Mouse (Mus musculus) intestine, embryonic 14.5 days (tissue): ENCODE results near the gene Tnk1. TPM values are rescaled to one million over a fixed set of nuclear protein-coding genes. Genes with fewer than 3 reads are reported as not detected.

Experiments used
- ATAC-seq: fragments of 200-750 bp; cut with Nextera tagmentation; replicated peaks from 2 replicates; pipeline ENCODE4 v1.8.0; 2017; ENCODE audit warnings: low read depth, moderate number of reproducible peaks, moderate TSS enrichment, moderate library complexity; ENCODE audit not compliant: low FRiP score, low TSS enrichment
- DNase-seq: peaks from one replicate; pipeline ENCODE4 v3.0.0-alpha.2; 2018; ENCODE audit warnings: low spot score
- H3K27ac ChIP-seq: fragments of 300-500 bp; sonication (generic); 2 replicates; pipeline ENCODE4 v1.5.1; 2014; ENCODE audit warnings: low read depth, mild to moderate bottlenecking, control low read depth
- H3K27me3 ChIP-seq: fragments of 300-500 bp; sonication (generic); replicated peaks from 2 replicates; pipeline ENCODE4 v1.6.1; 2014; ENCODE audit warnings: low read length, control low read depth; ENCODE audit not compliant: control insufficient read depth, insufficient read depth
- H3K36me3 ChIP-seq: fragments of 300-500 bp; sonication (generic); 2 replicates; pipeline ENCODE4 v1.6.1; 2014; ENCODE audit warnings: low read length, control low read depth; ENCODE audit not compliant: control insufficient read depth, insufficient read depth
- H3K4me1 ChIP-seq: fragments of 300-500 bp; sonication (generic); replicated peaks from 2 replicates; pipeline ENCODE4 v1.6.1; 2014; ENCODE audit warnings: low read length, control low read depth, mixed read lengths; ENCODE audit not compliant: control insufficient read depth, insufficient read depth
- H3K4me2 ChIP-seq: fragments of 300-500 bp; sonication (generic); 2 replicates; pipeline ENCODE4 v1.6.1; 2014; ENCODE audit warnings: low read length
- H3K4me3 ChIP-seq: fragments of 300-500 bp; sonication (generic); 2 replicates; pipeline ENCODE4 v1.5.1; 2014; ENCODE audit warnings: low read depth, low read length, control low read depth, mixed read lengths
- H3K9ac ChIP-seq: fragments of 300-500 bp; sonication (generic); 2 replicates; pipeline ENCODE4 v1.6.1; 2014; ENCODE audit warnings: mild to moderate bottlenecking, low read length
- H3K9me3 ChIP-seq: fragments of 300-500 bp; sonication (generic); 2 replicates; pipeline ENCODE4 v1.6.1; 2016; ENCODE audit warnings: low read length, control low read depth; ENCODE audit not compliant: control insufficient read depth
- WGBS: fragments of 180-500 bp; shearing (Covaris S2); extraction: QIAGEN DNeasy Blood & Tissue Kit; methylation state at CpG from one replicate; pipeline ENCODE4 v1.1.7; 2014; 5-methylcytosine and 5-hydroxymethylcytosine counted together
- polyA plus RNA-seq: library from polyadenylated mRNA; unstranded; fragments of >200 nt; fragmentation: Nextera tagmentation; extraction: Ambion mirVana; gene quantifications from 2 replicates; pipeline ENCODE4 v1.2.1, GENCODE M21; 2014

Tnk1 gene
- polyA plus RNA-seq, 1 experiment from 2014 or later, result 12.2 TPM

DNA sequence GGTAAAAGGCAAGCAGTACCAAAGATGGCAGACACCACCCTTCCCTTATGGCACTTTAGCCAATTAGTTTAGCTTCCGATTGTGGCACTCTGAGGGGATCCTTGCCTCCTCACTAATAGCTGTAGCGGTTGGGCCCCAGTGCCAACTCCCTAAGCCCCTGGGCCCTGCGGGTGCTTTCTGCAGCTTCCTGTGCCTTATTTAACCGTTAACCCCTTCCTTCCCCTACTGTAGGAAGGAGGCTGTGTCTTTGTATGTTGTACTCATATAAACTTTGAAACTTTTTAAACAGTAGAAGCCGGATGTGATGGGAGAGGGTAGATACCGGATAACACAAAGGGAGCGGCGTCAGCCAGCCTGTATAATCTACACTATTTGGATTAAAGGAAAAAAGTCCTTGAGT lies 7.8 kb downstream of the Tnk1 start:
- no peaks in the 10 kb centered on the region for H3K27me3 ChIP-seq
- no peak overlapping the region for H3K27ac ChIP-seq
- DNase-seq (no peak), ATAC-seq (no peak)
- H3K36me3 ChIP-seq, result peaks cover 49% of the 10 kb centered on the region
- H3K4me1 ChIP-seq, result peaks cover 14% of the 10 kb centered on the region
- H3K4me3 ChIP-seq, result no peak overlapping the region
- no peaks in the 10 kb centered on the region for H3K9me3 ChIP-seq
- H3K9ac ChIP-seq, result no peak overlapping the region
- 70% methylated on average over 8 of the region's 8 CpGs for WGBS
- no peak overlapping the region for H3K4me2 ChIP-seq

DNA sequence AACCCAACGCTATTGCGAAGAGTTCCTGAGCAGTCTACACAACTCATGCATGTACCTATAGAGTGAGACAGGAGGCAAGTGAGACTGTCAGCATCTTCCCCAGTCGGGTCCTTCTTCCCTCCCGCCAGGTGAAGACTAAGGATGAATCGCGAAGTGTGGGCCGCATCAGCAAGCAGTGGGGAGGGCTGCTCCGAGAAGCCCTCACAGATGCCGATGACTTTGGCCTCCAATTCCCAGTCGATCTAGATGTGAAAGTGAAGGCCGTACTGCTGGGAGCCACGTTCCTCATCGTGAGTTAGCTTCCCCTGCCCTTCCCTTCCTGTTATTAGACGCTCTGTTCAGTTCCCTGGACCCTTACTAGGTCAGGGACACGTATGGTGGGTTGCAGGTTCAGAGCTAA lies 8.6 kb downstream of the Tnk1 start:
- no peaks in the 10 kb centered on the region for H3K9me3 ChIP-seq
- H3K4me1 ChIP-seq, result peaks cover 20% of the 10 kb centered on the region
- no peak overlapping the region for H3K4me3 ChIP-seq
- H3K4me2 ChIP-seq, result no peak overlapping the region
- H3K9ac ChIP-seq, result no peak overlapping the region
- 92% methylated on average over 15 of the region's 15 CpGs for WGBS
- no peaks in the 10 kb centered on the region for H3K27me3 ChIP-seq
- H3K27ac ChIP-seq, result no peak overlapping the region
- peaks cover 49% of the 10 kb centered on the region for H3K36me3 ChIP-seq
- no peak for ATAC-seq
- no peak for DNase-seq

DNA sequence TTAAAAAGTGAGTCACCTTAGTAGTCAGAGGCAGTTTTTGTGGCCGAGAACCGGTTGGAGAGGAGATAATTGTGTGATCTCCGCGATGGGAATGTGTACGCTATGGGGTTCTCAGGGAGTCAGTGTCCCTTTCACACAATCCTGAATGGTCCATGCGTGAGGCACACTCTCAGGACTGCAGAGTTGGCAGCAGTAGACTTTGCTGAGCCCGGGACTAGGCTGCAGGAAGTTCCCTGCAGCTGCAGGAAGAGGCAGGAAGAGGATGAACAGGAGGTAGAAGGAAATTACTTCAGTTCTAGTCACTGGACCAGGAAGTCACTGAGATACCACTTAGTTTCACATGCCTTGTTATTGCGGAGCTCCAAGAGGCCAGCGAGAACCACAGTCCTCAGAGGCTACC lies 9.4 kb downstream of the Tnk1 start:
- Histone ChIP-seq H3K4me1 (peaks cover 20% of the 10 kb centered on the region), H3K4me3 (no peak overlapping the region), H3K36me3 (peaks cover 49% of the 10 kb centered on the region), H3K9ac (no peak overlapping the region), H3K4me2 (no peak overlapping the region), H3K27me3 (no peaks in the 10 kb centered on the region), H3K9me3 (no peaks in the 10 kb centered on the region), H3K27ac (no peak overlapping the region)
- ATAC-seq (no peak), DNase-seq (no peak)
- WGBS, result 90% methylated on average over 9 of the region's 9 CpGs

DNA sequence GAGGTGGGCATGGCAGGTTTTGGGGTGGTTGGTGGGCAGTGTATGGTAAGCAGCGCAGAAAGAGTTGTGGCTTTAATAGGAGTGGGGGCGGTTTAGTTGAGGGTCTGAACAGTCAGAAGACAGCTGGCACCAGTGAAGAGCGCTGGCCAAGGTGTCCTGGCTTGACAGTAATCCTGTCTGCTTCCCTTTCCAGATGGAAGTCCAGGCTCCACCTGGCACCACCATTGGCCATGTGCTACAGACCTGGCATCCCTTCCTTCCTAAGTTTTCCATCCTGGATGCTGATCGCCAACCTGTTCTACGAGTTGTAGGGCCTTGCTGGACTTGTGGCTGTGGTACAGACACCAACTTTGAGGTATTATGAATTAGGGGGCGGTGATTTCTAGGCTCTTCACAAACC lies 10.5 kb downstream of the Tnk1 start:
- no peak overlapping the region for H3K9ac ChIP-seq

DNA sequence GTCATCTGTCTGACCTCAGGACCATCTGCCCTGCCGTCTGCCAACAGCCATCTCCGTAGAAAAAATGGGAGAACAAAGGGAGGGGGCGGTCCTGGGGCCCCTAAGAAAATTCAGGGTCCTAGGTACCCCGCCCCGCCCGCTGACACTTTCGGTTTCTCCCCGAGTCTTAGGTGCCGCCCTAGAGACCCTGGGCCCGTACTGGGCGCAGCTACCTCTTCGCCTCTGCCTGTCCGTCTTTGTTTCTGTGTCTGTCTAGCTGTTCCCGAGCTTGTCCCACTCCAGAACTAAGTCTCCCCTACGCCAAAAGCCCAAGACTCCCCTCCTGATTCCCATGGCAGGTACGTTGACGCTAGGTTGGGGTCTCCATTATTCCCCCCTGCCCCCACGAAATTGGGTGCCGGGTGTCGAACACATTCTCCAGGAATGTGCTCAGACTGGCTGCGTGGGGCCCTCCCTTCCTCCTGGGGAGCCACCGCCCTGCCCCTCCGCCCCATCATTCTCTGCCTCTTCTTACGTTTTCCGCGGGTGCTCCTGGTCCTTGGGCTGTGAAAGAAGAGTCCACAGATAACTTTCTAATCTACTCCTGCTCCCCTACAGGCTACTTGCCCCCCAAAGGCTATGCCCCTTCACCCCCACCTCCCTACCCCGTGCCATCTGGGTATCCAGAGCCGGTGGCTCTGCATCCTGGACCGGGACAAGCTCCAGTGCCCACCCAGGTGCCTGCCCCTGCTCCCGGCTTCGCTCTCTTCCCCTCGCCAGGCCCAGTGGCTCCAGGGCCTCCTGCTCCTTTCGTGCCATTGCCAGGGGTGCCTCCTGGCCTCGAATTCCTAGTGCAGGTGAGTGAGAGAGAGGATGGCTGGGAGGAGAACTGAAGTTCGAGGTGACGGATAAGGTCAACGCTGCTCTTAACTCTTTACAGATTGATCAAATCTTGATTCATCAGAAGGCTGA lies 11.5 kb downstream of the Tnk1 start:
- no peaks in the 10 kb centered on the region for H3K27me3 ChIP-seq
- peak overlapping the region; percentile 91 for H3K4me2 ChIP-seq
- no peak for DNase-seq
- H3K4me1 ChIP-seq, result peaks cover 20% of the 10 kb centered on the region
- ATAC-seq, result peak; percentile 49
- H3K9me3 ChIP-seq, result no peaks in the 10 kb centered on the region
- peaks cover 40% of the 10 kb centered on the region for H3K36me3 ChIP-seq
- 7% methylated on average over 37 of the region's 37 CpGs for WGBS
- H3K9ac ChIP-seq, result peak overlapping the region; percentile 87
- peak overlapping the region; percentile 77 for H3K4me3 ChIP-seq
- H3K27ac ChIP-seq, result peak overlapping the region; percentile 96

More for the DNA sequence above, 10.5 kb downstream of the Tnk1 start:
- H3K4me1 ChIP-seq, result peaks cover 20% of the 10 kb centered on the region
- no peaks in the 10 kb centered on the region for H3K27me3 ChIP-seq
- no peaks in the 10 kb centered on the region for H3K9me3 ChIP-seq
- ATAC-seq (no peak), DNase-seq (no peak)
- H3K4me2 ChIP-seq, result peak overlapping the region; percentile 91
- H3K4me3 ChIP-seq, result no peak overlapping the region
- H3K36me3 ChIP-seq, result peaks cover 49% of the 10 kb centered on the region
- 95% methylated on average over 6 of the region's 6 CpGs for whole genome bisulfite sequencing
- no peak overlapping the region for H3K27ac ChIP-seq

DNA sequence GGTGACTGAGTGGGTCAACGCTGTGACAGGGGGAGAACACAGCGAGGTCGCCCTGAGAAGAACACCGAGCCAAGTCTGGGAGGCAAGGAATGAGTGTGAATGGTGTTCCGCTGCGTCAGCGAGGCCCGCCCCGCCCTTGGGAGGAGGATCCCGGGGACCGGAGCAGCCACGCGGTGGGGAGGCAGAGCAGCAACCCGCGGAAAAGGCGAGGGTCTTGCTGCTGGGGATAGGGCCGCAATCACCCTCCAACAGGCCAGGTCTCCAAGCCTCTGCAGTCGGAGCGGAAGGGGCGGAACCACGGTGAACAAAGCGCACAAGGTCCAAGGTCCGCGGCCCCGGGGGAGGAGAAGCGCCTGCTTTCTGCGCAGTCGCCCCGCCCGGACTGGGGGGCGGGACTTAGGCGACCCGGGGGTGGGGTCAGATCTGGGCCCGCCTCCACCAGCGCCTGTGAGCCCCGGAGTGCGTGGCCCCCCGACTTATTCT lies 12.3 kb downstream of the Tnk1 start, which contains the start of gene Plscr3:
Plscr3 (plus strand) TSS at position 179 of the 483 bp plus-strand sequence.
- Histone ChIP-seq H3K27ac (peak within 1 kb of the TSS; percentile 96), H3K4me1 (peaks cover 20% of the 10 kb centered on the region), H3K4me3 (peak within 1 kb of the TSS; percentile 77), H3K4me2 (peak within 1 kb of the TSS; percentile 91), H3K9me3 (no peaks in the 10 kb centered on the region), H3K36me3 (peaks cover 32% of the 10 kb centered on the region), H3K27me3 (no peaks in the 10 kb centered on the region), H3K9ac (peak within 1 kb of the TSS; percentile 87)
- 1% methylated on average over 37 of the region's 38 CpGs for WGBS
- DNase-seq (peak; percentile 97), ATAC-seq (peak; percentile 91)

DNA sequence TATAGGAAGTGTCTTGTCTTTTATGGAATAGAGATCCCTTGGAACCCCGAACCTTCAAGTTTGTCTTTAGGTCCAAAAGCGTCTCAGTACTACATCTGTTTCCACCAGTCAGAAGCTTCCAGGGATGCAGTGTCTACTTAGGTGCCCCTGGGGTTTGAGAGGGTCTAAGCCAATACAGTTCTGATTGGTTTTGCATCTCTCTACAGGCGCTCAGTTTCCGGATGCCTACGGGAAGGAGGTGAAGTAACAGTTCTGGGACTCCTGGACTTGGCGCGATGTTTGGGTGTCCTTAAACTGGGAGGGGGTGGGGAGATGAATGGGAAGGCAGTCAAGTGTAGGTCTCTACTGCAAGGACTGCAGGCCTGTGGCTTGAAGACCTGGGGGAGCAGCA lies 19.8 kb downstream of the Tnk1 start:
- DNase-seq (no peak), ATAC-seq (peak; percentile 2; the same call in 1 of the 2 replicates)
- H3K4me2 ChIP-seq, result peak overlapping the region; percentile 68
- no peaks in the 10 kb centered on the region for H3K27me3 ChIP-seq
- peak overlapping the region; percentile 64 for H3K9ac ChIP-seq
- H3K9me3 ChIP-seq, result no peaks in the 10 kb centered on the region
- H3K4me1 ChIP-seq, result peaks cover 29% of the 10 kb centered on the region
- H3K27ac ChIP-seq, result peak overlapping the region; percentile 83
- 0 out of 2 replicates have a peak, but pooled peaks cover 2% of the 10 kb centered on the region for H3K36me3 ChIP-seq
- WGBS, result 1% methylated on average over 7 of the region's 7 CpGs
- H3K4me3 ChIP-seq, result peak overlapping the region; percentile 79

DNA sequence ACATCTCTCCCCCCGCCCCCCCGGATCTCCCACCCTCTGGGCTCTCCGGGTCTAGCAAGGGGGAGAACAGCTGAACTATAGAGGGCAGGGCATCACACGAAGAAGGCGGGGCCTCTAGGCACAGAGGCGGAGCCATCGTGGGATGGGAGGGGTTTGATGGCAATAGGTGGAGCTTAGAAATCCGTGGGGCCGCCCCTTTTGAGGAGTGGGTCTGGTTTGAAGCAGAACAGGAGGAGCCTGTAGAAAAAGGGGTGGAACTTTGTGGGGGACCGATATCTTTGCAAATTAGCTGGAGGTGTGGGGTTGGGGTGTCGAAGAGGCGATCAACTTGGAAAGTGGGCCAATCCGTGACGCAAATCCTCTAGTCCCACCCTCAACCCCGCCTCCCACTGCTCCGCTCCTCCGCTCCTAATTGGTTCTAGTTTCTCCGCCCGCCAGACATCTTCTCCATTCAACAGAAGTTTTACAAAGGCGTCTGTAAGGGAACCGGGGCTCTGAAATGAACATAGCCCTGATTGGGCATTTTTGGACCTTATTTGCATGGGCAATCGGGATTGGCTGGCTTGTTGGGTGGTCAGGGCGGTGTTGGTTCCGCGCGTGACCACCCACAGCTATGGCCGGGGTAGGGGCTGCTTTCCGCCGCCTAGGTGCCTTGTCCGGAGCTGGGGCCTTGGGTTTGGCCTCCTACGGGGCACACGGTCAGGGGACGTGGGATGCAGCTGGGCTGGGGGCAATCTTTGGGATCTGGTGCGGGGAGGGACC lies 20.4 kb downstream of the Tnk1 start, which contains the start of gene Tmem256:
Tmem256 (plus strand) TSS at position 563 of the 762 bp plus-strand sequence.
- Histone ChIP-seq H3K4me1 (peaks cover 32% of the 10 kb centered on the region), H3K4me3 (peak within 1 kb of the TSS; percentile 79), H3K27ac (peak within 1 kb of the TSS; percentile 83), H3K4me2 (peak within 1 kb of the TSS; percentile 77), H3K27me3 (no peaks in the 10 kb centered on the region), H3K9ac (peak within 1 kb of the TSS; percentile 64), H3K36me3 (peaks cover 8% of the 10 kb centered on the region; the same call in 1 of the 2 replicates), H3K9me3 (no peaks in the 10 kb centered on the region)
- under 1% methylated on average over 34 of the region's 34 CpGs for WGBS
- ATAC-seq (peak; percentile 89), DNase-seq (peak; percentile 100)
